Mouse (Mus musculus) forebrain, embryonic 10.5 days (tissue): ENCODE measurements around the gene Ccl11. TPM values are rescaled to one million over a fixed set of nuclear protein-coding genes. Genes with fewer than 3 reads are reported as not detected.

ENCODE experiments used
- DNase-seq: peaks from one replicate; pipeline ENCODE4 v3.0.0-alpha.2; 2017; ENCODE audit warnings: low spot score; ENCODE audit errors: extremely low spot score
- H3K27ac ChIP-seq: fragments of 300-500 bp; sonication (generic); 2 replicates; pipeline ENCODE4 v1.5.1; 2016; ENCODE audit warnings: mild to moderate bottlenecking
- H3K27me3 ChIP-seq: fragments of 300-500 bp; sonication (generic); 2 replicates; pipeline ENCODE4 v1.6.1; 2016; ENCODE audit warnings: mild to moderate bottlenecking; ENCODE audit not compliant: poor library complexity, severe bottlenecking
- H3K36me3 ChIP-seq: fragments of 300-500 bp; sonication (generic); replicated peaks from 2 replicates; pipeline ENCODE4 v1.6.1; 2016; ENCODE audit warnings: mild to moderate bottlenecking, moderate library complexity
- H3K4me1 ChIP-seq: fragments of 300-500 bp; sonication (generic); 2 replicates; pipeline ENCODE4 v1.6.1; 2016
- H3K4me3 ChIP-seq: fragments of 300-500 bp; sonication (generic); 2 replicates; pipeline ENCODE4 v1.5.1; 2016; ENCODE audit warnings: mild to moderate bottlenecking, moderate library complexity
- H3K9me3 ChIP-seq: fragments of 300-500 bp; sonication (generic); 2 replicates; pipeline ENCODE4 v1.6.1; 2016; ENCODE audit warnings: mild to moderate bottlenecking, moderate library complexity
- WGBS: fragments of 180-500 bp; shearing (Covaris S2); methylation state at CpG from one replicate; pipeline ENCODE4 v1.1.7; 2016; 5-methylcytosine and 5-hydroxymethylcytosine counted together
- polyA plus RNA-seq: library from polyadenylated mRNA; unstranded; fragments of >200 nt; fragmentation: Nextera tagmentation; extraction: Ambion mirVana; gene quantifications from 2 replicates; pipeline ENCODE4 v1.2.1, GENCODE M21; 2016

Gene Ccl11
- not detected in 2 replicates for polyA plus RNA-seq

- Histone ChIP-seq H3K27me3 (no peaks in the 10 kb centered on the region), H3K36me3 (no peaks in the 10 kb centered on the region), H3K4me1 (no peaks in the 10 kb centered on the region), H3K4me3 (no peak within 1 kb of the TSS), H3K9me3 (no peaks in the 10 kb centered on the region), H3K27ac (no peak within 1 kb of the TSS)
- DNase-seq = no peak
- WGBS = 86% methylated on average over 6 of the region's 6 CpGs
Measured at GRCm38 (mm10) chr11:82057646-82058045, at the start of gene Ccl11. TSS of gene Ccl11 (plus strand) at chr11:82057823.

- Histone ChIP-seq H3K27me3 (no peaks in the 10 kb centered on the region), H3K4me1 (peaks cover 12% of the 10 kb centered on the region), H3K4me3 (no peak overlapping the region), H3K27ac (no peak overlapping the region), H3K36me3 (no peaks in the 10 kb centered on the region), H3K9me3 (no peaks in the 10 kb centered on the region)
- WGBS = 93% methylated on average over 3 of the region's 3 CpGs
- DNase-seq = no peak
Measured at GRCm38 (mm10) chr11:82010115-82010514, 47.5 kb upstream of the Ccl11 start.

GRCm38 (mm10) chr11:82011411-82012193 lies 46.0 kb upstream of the Ccl11 start:
- 81% methylated on average over 8 of the region's 8 CpGs for WGBS
- no peaks in the 10 kb centered on the region for H3K9me3 ChIP-seq

GRCm38 (mm10) chr11:82013756-82014155 lies 43.9 kb upstream of the Ccl11 start:
- WGBS = 82% methylated on average over 1 of the region's 1 CpGs
- Histone ChIP-seq H3K4me3 (no peak overlapping the region), H3K9me3 (no peaks in the 10 kb centered on the region), H3K4me1 (0 out of 2 replicates have a peak, but pooled peaks cover 2% of the 10 kb centered on the region), H3K36me3 (no peaks in the 10 kb centered on the region), H3K27me3 (no peaks in the 10 kb centered on the region), H3K27ac (no peak overlapping the region)
- DNase-seq = no peak

More at GRCm38 (mm10) chr11:82011411-82012193, 46.0 kb upstream of the Ccl11 start:
- no peak overlapping the region for H3K27ac ChIP-seq
- no peak overlapping the region for H3K4me3 ChIP-seq
- H3K27me3 ChIP-seq = no peaks in the 10 kb centered on the region
- DNase-seq = no peak
- H3K36me3 ChIP-seq = no peaks in the 10 kb centered on the region
- peaks cover 12% of the 10 kb centered on the region for H3K4me1 ChIP-seq

- Histone ChIP-seq H3K9me3 (no peaks in the 10 kb centered on the region), H3K4me1 (0 out of 2 replicates have a peak, but pooled peaks cover 2% of the 10 kb centered on the region), H3K4me3 (no peak overlapping the region), H3K36me3 (no peaks in the 10 kb centered on the region), H3K27me3 (no peaks in the 10 kb centered on the region), H3K27ac (no peak overlapping the region)
- DNase-seq = no peak
- WGBS = 74% methylated on average over 2 of the region's 2 CpGs
Measured at GRCm38 (mm10) chr11:82015066-82015465, 42.6 kb upstream of the Ccl11 start.

GRCm38 (mm10) chr11:82016181-82016780 lies 41.3 kb upstream of the Ccl11 start:
- Histone ChIP-seq H3K4me3 (no peak overlapping the region), H3K27ac (no peak overlapping the region), H3K9me3 (no peaks in the 10 kb centered on the region), H3K36me3 (no peaks in the 10 kb centered on the region), H3K27me3 (no peaks in the 10 kb centered on the region), H3K4me1 (0 out of 2 replicates have a peak, but pooled peaks cover 2% of the 10 kb centered on the region)
- no peak for DNase-seq
- 81% methylated on average over 3 of the region's 3 CpGs for WGBS

- H3K27me3 ChIP-seq = no peaks in the 10 kb centered on the region
- H3K4me3 ChIP-seq = no peak overlapping the region
- H3K27ac ChIP-seq = no peak overlapping the region
- no peaks in the 10 kb centered on the region for H3K4me1 ChIP-seq
- 67% methylated on average over 2 of the region's 2 CpGs for WGBS
- H3K9me3 ChIP-seq = no peaks in the 10 kb centered on the region
- DNase-seq = no peak
- no peaks in the 10 kb centered on the region for H3K36me3 ChIP-seq
Measured at GRCm38 (mm10) chr11:82019389-82019788, 38.2 kb upstream of the Ccl11 start.

- no peak for DNase-seq
- Histone ChIP-seq H3K9me3 (no peaks in the 10 kb centered on the region), H3K4me1 (no peaks in the 10 kb centered on the region), H3K4me3 (no peak overlapping the region), H3K27ac (no peak overlapping the region), H3K27me3 (no peaks in the 10 kb centered on the region), H3K36me3 (no peaks in the 10 kb centered on the region)
Measured at GRCm38 (mm10) chr11:82019793-82020192, 37.8 kb upstream of the Ccl11 start.

- H3K36me3 ChIP-seq = no peaks in the 10 kb centered on the region
- H3K9me3 ChIP-seq = no peaks in the 10 kb centered on the region
- no peak overlapping the region for H3K4me3 ChIP-seq
- DNase-seq = no peak
- H3K27me3 ChIP-seq = no peaks in the 10 kb centered on the region
- no peak overlapping the region for H3K27ac ChIP-seq
- WGBS = 77% methylated on average over 3 of the region's 3 CpGs
- no peaks in the 10 kb centered on the region for H3K4me1 ChIP-seq
Measured at GRCm38 (mm10) chr11:82021406-82021805, 36.2 kb upstream of the Ccl11 start.

GRCm38 (mm10) chr11:82022504-82023056 lies 35.0 kb upstream of the Ccl11 start:
- Histone ChIP-seq H3K27me3 (no peaks in the 10 kb centered on the region), H3K4me1 (no peaks in the 10 kb centered on the region), H3K36me3 (no peaks in the 10 kb centered on the region), H3K4me3 (no peak overlapping the region), H3K9me3 (no peaks in the 10 kb centered on the region), H3K27ac (no peak overlapping the region)
- 93% methylated on average over 6 of the region's 6 CpGs for WGBS
- DNase-seq = no peak

GRCm38 (mm10) chr11:82023769-82024168 lies 33.9 kb upstream of the Ccl11 start:
- 81% methylated on average over 4 of the region's 4 CpGs for WGBS

GRCm38 (mm10) chr11:82030171-82030570 lies 27.5 kb upstream of the Ccl11 start:
- Histone ChIP-seq H3K9me3 (no peaks in the 10 kb centered on the region), H3K4me1 (peaks cover 5% of the 10 kb centered on the region; the same call in 1 of the 2 replicates), H3K4me3 (no peak overlapping the region), H3K36me3 (no peaks in the 10 kb centered on the region), H3K27me3 (no peaks in the 10 kb centered on the region), H3K27ac (no peak overlapping the region)
- DNase-seq = no peak
- WGBS = 76% methylated on average over 2 of the region's 2 CpGs

More at GRCm38 (mm10) chr11:82023769-82024168, 33.9 kb upstream of the Ccl11 start:
- Histone ChIP-seq H3K9me3 (no peaks in the 10 kb centered on the region), H3K27ac (no peak overlapping the region), H3K4me1 (no peaks in the 10 kb centered on the region), H3K36me3 (no peaks in the 10 kb centered on the region), H3K4me3 (no peak overlapping the region), H3K27me3 (no peaks in the 10 kb centered on the region)
- DNase-seq = no peak

- no peak for DNase-seq
- Histone ChIP-seq H3K4me3 (no peak overlapping the region), H3K4me1 (peaks cover 9% of the 10 kb centered on the region; the same call in 1 of the 2 replicates), H3K27me3 (no peaks in the 10 kb centered on the region), H3K27ac (no peak overlapping the region), H3K9me3 (no peaks in the 10 kb centered on the region), H3K36me3 (no peaks in the 10 kb centered on the region)
Measured at GRCm38 (mm10) chr11:82032136-82032535, 25.5 kb upstream of the Ccl11 start.
